Mouse (Mus musculus) MEL (cell line): ENCODE measurements at regions not wholly inside any gene's neighbourhood (a gene's known extent, or its start where the extent isn't known, plus 50 kb on each side); places are given as distances from the start of the nearest gene placed in this dataset.

ENCODE experiments used
- CTCF ChIP-seq, 3 experiments: IDR thresholded peaks in 2 of 3; conservative IDR thresholded peaks in 1 of 3; 2 replicates each; pipeline ENCODE4 v1.5.1; 2011 to 2012; ENCODE audit warnings: low read length in 3 of 3, low read depth in 2 of 3, mild to moderate bottlenecking in 2 of 3, improper control_type of control experiment in 1 of 3, inconsistent platforms in 1 of 3, mixed read lengths in 1 of 3, moderate library complexity in 1 of 3; ENCODE audit not compliant: control insufficient read depth in 1 of 3, insufficient read depth in 1 of 3, poor library complexity in 1 of 3, severe bottlenecking in 1 of 3
- GATA1 ChIP-seq: IDR thresholded peaks from 2 replicates; pipeline ENCODE4 v1.6.1; 2011; ENCODE audit warnings: low read depth, low read length, improper control_type of control experiment
- NRF1 ChIP-seq: IDR thresholded peaks from 2 replicates; pipeline ENCODE4 v1.6.1; 2014; ENCODE audit warnings: low read depth, mild to moderate bottlenecking, inconsistent platforms, low read length, improper control_type of control experiment, moderate library complexity; ENCODE audit not compliant: poor library complexity, insufficient read depth, severe bottlenecking
- POLR2A ChIP-seq, 2 experiments: IDR thresholded peaks; 2 replicates each; pipeline ENCODE4 v1.6.1; 2011 to 2012; ENCODE audit warnings: low read length in 2 of 2, mild to moderate bottlenecking in 2 of 2, control low read depth in 1 of 2, improper control_type of control experiment in 1 of 2, low read depth in 1 of 2, moderate library complexity in 1 of 2; ENCODE audit not compliant: control insufficient read depth in 1 of 2, insufficient read depth in 1 of 2, poor library complexity in 1 of 2
- TAL1 ChIP-seq: IDR thresholded peaks from 2 replicates; pipeline ENCODE4 v1.6.1; 2012; ENCODE audit warnings: mild to moderate bottlenecking, inconsistent platforms, low read length, moderate library complexity, mixed read lengths
- ZNF384 ChIP-seq: IDR thresholded peaks from 2 replicates; pipeline ENCODE4 v1.6.1; 2012; ENCODE audit warnings: low read depth, mild to moderate bottlenecking, inconsistent platforms, low read length, improper control_type of control experiment

DNA sequence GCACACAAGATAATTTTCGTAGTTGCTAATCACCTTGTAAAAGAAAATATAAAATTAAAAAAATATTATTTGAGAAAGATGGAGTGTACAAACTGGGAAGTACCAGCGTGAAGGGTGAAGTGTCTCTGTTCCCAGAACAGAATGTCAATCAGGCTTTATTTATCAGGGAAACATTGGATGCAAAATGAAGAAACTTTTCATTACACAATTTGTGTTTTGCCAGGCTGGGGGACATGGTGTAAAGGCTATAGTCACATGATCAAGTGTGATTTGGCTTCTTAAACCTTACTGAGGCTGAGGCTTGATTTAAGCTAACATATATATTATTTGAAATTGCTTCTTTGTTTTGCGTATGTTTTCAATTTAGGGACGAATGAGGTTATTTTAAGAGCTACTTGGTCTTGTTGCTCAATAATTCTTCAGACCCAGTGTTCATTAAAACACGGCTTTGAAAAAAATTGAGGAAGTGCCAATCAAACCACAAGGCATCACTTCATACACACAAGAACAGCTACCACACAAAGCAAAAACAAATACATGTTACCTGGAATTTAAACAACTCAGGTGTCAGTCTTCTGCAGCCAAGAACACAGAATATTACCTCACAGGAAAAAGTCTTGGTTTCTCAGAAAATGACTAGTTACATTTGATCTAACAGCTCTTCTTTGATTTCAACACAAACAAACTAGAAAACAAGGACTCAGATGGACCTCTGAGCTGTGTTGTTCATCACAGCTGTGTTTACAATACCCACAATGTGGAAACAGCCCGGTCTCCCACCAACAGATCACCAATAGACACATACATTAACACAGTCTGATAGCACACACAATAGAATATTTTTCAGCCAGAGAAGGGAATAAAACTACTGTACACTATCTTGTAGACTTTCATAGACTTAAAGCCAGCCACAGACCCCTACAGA lies 51.6 kb upstream of the Gbp6 start:
- TF ChIP-seq NRF1 (no peak), POLR2A (IDR thresholded peaks at IDR 0.05; ENCODE audit: control insufficient read depth in 1 of 2, insufficient read depth in 1 of 2, low read depth in 1 of 2, low read length in 2 of 2, poor library complexity in 1 of 2) (no peak), CTCF (IDR thresholded peaks at IDR 0.05 in 2 of 3, conservative IDR thresholded peaks at IDR 0.05 in 1 of 3; ENCODE audit: control insufficient read depth in 1 of 3, insufficient read depth in 1 of 3, low read depth in 2 of 3, low read length in 3 of 3, poor library complexity in 1 of 3, severe bottlenecking in 1 of 3) (no peak), GATA1 (no peak), ZNF384 (peak; percentile 34; the same call in 1 of the 2 replicates), TAL1 (no peak)
